Mouse (Mus musculus) adrenal gland, postnatal 14 days (tissue): ENCODE data around the gene Zbtb16. TPM values are rescaled to one million over a fixed set of nuclear protein-coding genes. Genes with fewer than 3 reads are reported as not detected.

Experiments
- DNase-seq: peaks from one replicate; pipeline ENCODE4 v3.0.0; 2021; ENCODE audit warnings: mixed read lengths
- total RNA-seq: library from RNA; stranded (reverse); gene quantifications from 2 replicates; pipeline ENCODE4 v1.2.3, GENCODE M21; 2021

The Zbtb16 gene
- total RNA-seq, 1 experiment from 2014 or later = 88.9 TPM

- no peak for DNase-seq
Measured at GRCm38 (mm10) chr9:48767666-48768432, 68.2 kb downstream of the Zbtb16 start.

GRCm38 (mm10) chr9:48765927-48766326 lies 70.1 kb downstream of the Zbtb16 start:
- DNase-seq = no peak

- DNase-seq = no peak
Measured at GRCm38 (mm10) chr9:48764311-48764710, 71.7 kb downstream of the Zbtb16 start.

- DNase-seq = no peak
Measured at GRCm38 (mm10) chr9:48761732-48762637, 74.0 kb downstream of the Zbtb16 start.

GRCm38 (mm10) chr9:48761175-48761556 lies 74.9 kb downstream of the Zbtb16 start:
- DNase-seq = peak; percentile 65

GRCm38 (mm10) chr9:48760449-48761174 lies 75.4 kb downstream of the Zbtb16 start:
- DNase-seq = peak; percentile 86

- no peak for DNase-seq
Measured at GRCm38 (mm10) chr9:48759098-48759497, 76.9 kb downstream of the Zbtb16 start.

- peak; percentile 66 for DNase-seq
Measured at GRCm38 (mm10) chr9:48757650-48758580, 78.1 kb downstream of the Zbtb16 start.

- DNase-seq = no peak
Measured at GRCm38 (mm10) chr9:48756261-48756812, 79.7 kb downstream of the Zbtb16 start.

GRCm38 (mm10) chr9:48755438-48756070 lies 80.5 kb downstream of the Zbtb16 start:
- DNase-seq = no peak

GRCm38 (mm10) chr9:48754418-48754817 lies 81.6 kb downstream of the Zbtb16 start:
- no peak for DNase-seq

GRCm38 (mm10) chr9:48753881-48754280 lies 82.1 kb downstream of the Zbtb16 start:
- no peak for DNase-seq

- no peak for DNase-seq
Measured at GRCm38 (mm10) chr9:48751900-48752299, 84.1 kb downstream of the Zbtb16 start.

GRCm38 (mm10) chr9:48749666-48750065 lies 86.4 kb downstream of the Zbtb16 start:
- DNase-seq = no peak

- DNase-seq = peak; percentile 62
Measured at GRCm38 (mm10) chr9:48749168-48749567, 86.9 kb downstream of the Zbtb16 start.

- no peak for DNase-seq
Measured at GRCm38 (mm10) chr9:48748761-48749160, 87.3 kb downstream of the Zbtb16 start.

- no peak for DNase-seq
Measured at GRCm38 (mm10) chr9:48748216-48748615, 87.8 kb downstream of the Zbtb16 start.

GRCm38 (mm10) chr9:48746506-48746905 lies 89.5 kb downstream of the Zbtb16 start:
- DNase-seq = peak; percentile 52

- peak; percentile 49 for DNase-seq
Measured at GRCm38 (mm10) chr9:48745347-48746119, 90.5 kb downstream of the Zbtb16 start.

- DNase-seq = peak; percentile 85
Measured at GRCm38 (mm10) chr9:48744916-48745315, 91.1 kb downstream of the Zbtb16 start.
